Mouse (Mus musculus): ENCODE data around the gene Mfap5. TPM values are rescaled to one million over a fixed set of nuclear protein-coding genes. Genes with fewer than 3 reads are reported as not detected.
"Not testable (repeated sequence)": the region's sequence is repeated elsewhere in the genome, so short reads cannot be mapped to it uniquely, and the experiment has no call there.

Mfap5 gene
- total RNA-seq (2015; ENCODE audit: low replicate concordance): not detected in 2 replicates
- not detected in 2 replicates for total RNA-seq (2017; ENCODE audit: low replicate concordance)

DNA sequence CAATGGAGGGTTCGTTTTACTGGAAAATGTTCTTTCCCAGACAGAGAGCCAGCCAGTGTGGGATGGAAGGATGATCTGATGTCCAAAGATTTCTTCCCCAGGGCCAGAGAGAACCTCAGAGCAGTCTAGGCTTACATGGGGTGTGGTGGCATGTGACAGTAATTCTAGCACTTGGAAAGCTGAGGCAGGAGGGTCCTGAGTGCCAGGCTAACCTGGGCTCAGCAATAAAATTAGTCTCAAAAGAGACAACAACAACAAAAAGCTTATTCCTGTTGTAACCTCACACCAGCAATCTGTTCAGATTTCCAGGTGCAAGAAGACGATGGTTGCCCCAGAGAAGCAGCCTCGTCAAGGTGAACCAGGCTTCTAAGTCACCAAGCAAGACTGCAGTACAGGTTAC, at the start of gene Mfap5:
Gene Mfap5, plus strand, starts transcription at position 301 of the 400 bp plus-strand sequence.
- ATAC-seq (replicated peaks; ENCODE audit: low FRiP score, poor library complexity, severe bottlenecking): no peak

DNA sequence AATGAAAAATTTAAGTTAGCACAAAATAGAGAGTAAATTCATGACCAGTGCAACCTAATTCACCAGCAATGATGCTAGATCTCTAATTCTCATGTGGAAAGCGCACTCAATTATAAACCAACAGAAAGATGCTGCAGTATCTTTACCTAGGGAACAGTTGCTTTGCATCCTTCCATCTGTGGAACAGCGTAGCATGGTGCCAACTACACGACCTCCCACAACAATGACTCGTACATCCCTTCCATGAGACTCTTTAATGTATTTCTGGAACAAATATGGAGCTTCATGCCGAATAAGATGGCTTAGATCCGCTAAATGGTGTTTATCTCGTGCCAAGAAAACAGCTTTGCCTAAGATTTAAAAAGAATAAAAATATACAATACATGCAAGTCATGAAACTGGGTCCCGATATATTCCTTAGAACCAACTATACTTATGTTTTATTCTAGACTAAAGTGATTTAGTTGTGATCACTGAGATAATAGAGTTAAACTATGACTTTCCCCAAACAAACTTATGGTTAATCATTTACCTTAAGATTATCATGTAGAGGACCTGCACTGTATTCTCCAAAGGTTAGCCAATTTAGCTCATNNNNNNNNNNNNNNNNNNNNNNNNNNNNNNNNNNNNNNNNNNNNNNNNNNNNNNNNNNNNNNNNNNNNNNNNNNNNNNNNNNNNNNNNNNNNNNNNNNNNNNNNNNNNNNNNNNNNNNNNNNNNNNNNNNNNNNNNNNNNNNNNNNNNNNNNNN, 46.5 kb upstream of the Mfap5 start:
- no peak for ATAC-seq (replicated peaks; ENCODE audit: low FRiP score, poor library complexity, severe bottlenecking)

DNA sequence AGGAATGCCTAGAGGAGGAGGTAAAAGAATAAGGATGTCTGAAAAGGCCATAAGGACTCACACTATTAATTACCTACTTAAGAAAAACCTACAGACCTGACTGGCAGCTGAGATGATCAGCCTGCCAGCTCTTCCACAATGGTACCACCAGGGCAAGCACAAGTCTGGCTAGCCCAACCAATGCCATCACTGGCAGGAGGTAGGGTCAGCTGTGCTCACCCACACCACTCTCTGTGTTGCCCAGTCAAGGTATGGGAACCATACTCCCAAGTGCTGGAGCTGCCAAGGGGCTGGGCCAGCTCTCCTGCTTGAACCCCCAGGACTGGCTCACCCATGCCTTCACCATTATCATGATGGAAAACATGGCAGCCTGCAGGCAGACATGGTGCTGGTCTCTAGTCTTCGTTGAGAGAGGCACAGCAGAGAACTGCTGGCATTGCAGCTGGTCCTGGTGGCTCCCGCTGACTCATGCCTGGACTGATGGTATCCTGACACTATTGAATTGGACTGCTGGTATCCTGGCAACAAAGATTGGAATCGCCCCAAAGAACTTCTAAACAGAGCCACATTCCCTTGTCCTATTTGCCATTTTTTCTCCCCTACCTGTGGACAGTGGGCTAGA, 39.4 kb upstream of the Mfap5 start:
- no peak for ATAC-seq (replicated peaks; ENCODE audit: low FRiP score, poor library complexity, severe bottlenecking)

DNA sequence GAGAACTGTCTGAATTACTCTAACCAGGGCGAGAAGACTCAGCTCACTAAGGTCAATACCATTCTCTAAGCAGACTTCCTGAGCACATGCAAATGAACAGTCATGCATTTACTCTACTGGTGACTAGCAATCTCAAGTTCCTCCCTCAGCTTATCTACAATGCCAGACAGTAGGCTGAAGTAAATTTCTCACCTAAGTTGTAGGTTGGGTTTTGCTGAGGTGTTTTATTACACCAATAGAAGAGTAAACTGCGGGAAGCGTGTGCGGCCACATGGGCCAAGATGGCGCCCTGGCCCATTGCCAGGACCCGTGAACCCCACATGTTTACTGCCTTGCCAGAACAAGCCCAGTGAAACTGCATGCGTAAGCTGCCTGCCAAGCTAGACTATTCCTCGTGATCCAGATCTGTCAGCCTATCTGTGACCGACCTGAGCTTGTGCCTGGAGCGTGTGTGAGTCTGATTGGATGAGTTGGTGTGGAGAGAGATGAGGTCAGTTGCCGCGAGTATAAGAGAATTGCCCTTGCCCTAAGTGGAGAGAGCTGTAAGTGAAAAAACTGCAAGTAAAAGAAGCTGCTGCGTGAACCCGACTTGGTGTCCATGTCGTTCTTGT, 36.5 kb upstream of the Mfap5 start:
- no peak for ATAC-seq (replicated peaks; ENCODE audit: low FRiP score, poor library complexity, severe bottlenecking)

DNA sequence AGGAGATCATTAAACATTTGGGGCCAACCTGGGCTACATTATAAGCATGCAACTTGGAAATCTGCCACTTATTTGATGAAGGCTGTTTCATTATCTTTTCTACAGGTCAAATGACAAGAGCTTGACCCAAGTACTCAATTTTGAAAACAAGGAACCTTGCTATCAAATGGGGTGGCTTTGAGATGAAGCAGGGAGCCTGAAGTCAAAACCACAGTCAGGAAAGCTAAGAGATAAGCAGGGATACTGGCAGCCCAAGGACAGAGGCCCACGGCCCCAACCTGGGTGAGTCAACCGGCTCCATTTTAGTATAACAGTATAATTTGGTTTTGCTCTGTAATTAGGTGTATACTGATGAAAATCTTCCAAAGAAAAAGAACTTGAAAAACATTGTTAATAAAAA, 35.4 kb upstream of the Mfap5 start:
- ATAC-seq (replicated peaks; ENCODE audit: low FRiP score, poor library complexity, severe bottlenecking): no peak

DNA sequence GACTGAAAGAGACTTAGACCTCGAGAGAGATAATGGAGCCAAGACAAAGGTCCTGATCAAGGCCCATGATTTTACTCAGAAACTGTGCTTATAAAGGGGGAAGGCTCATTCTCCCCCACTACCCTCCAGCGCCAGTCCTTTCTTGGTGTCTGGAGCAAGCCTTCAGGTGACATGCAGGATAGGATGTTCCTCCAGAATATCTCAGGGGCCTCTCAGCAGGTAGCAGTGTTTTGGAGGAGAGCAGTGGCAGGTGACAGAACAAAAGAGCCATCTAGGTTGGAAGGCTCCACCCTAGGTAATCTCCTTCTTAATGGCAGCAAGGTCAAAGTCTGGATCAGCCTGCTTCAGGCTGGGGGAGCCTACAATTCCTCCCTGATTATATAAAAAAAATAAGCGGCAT, 34.2 kb upstream of the Mfap5 start:
- not testable (repeated sequence) for ATAC-seq (replicated peaks; ENCODE audit: low FRiP score, poor library complexity, severe bottlenecking)

DNA sequence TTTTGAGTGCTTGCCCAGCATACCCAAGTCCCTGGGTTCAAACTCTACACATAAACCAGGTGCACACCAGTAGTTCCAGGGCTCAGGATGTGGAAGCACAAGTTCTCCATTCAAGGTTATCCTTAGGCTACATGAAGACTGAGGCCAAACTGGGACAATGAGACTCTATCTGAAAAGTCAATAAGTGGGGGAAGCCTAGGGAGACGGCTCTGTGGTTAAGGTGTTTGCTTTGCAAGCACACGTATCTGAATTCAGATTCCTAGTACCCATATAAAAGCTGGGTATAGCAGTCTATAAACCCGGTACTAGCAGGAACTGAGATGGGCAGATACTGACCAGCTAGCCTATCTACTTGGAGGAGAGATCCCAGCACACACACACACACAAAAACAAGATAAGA, 27.6 kb upstream of the Mfap5 start:
- ATAC-seq (replicated peaks; ENCODE audit: low FRiP score, poor library complexity, severe bottlenecking): no peak

DNA sequence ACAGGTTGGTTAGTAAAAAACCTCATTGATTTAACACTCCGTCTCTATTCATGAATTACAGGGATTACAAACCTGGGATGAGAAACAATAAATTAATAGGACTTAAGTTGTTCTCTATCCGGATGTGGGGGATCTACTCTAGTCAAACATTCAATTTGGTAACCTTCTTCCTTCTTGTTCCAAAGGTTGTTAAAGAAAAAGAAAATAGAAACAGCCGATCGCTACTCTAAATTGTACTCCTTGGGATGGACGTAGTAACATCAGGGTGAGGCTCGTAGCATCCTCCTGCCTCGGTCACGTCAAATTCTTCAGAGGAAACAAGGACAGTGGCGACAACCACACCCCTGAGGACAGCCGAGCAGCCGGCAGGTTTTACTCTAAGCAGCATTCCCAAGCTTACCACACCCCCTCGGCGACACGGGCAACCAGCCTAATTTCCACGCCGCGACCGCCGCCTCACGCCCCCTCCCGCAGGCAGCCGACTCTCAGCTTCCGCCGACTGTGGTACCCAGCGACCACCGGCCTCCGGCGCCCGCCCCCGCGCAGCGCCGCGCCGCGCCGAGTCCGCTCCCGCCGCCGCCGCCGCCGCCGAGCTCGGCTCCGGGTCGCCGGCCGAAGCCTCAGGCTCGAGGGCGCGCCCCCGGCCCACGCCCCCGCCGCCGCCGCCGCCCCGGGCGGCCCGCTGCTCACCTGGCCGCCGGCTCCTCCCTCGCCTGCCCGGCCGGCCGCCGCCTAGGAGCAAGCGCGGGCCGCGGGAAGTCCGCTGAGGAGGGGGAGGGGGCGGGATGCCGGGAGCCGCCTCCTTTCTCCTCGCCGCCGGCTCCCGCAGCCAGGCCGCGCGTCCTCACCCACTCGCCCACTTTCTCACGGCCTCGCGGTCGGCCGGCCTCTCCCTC, 20.0 kb upstream of the Mfap5 start:
- no peak for ATAC-seq (replicated peaks; ENCODE audit: low FRiP score, poor library complexity, severe bottlenecking)

DNA sequence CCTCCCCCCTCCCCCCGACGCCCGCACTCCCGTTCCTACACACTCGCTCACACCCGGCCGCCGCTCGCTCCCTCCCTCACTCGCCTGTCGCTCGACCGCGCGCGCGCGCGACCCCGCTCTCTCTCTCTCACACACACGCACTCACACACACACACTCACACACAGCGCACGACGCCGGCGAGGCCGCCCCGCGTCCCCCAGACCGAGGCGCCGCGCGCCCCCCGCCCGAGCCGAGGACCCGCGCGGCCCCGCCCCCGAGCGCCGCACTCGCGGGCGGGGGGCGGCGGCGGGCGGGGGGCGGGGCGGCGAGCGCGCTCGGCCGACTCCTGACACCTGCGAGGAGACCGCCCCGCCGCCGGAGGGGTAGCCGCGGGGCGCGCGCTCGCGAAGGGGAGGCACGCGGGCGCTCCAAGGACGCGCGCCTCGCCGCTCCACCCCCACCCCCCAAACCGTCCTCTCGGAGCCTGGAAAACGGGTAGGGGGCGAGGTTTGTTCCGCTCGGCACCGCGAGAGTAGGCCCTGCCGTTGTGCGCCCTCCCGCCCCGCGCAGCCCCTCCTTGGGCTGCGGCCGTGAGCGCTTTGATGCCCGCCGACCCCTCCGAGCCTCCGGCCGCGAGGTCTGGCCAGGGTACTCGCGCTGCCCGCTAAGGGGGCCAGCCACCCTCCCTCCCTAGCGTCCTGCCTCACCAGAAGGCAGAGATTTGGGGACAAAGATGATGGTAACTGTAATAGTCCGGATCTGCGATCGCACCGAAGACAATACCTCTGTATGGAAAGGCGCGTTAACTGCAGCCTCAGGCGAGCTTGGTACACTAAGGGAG, 19.1 kb upstream of the Mfap5 start:
- ATAC-seq (replicated peaks; ENCODE audit: low FRiP score, poor library complexity, severe bottlenecking): no peak

DNA sequence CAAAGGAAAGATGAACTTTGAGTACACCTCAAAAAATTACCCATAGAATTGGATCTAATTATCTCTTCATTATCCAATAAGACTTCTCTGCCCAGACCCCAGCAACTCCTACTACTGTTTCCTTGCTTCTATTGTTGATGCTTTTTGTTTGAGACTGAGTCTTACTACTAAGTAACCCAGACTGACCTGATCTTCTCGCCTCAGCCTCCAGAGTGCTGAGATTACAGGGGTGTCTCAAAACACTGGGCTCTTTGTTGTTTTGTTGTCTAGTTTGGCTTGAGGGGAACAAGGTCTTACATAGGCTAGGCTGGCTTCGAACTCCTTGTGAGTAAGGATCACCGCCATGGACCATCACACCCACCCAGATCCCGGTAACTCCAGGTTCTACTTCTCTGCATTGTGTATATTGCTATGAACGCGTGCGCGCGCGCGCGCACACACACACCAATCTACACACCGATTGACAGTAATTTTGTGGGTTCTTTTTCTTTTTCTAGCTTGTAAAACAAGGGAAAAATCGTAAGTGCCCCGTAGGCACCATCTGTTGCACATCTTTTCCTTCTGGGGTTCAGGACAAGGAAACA, 14.6 kb upstream of the Mfap5 start:
- no peak for ATAC-seq (replicated peaks; ENCODE audit: low FRiP score, poor library complexity, severe bottlenecking)

DNA sequence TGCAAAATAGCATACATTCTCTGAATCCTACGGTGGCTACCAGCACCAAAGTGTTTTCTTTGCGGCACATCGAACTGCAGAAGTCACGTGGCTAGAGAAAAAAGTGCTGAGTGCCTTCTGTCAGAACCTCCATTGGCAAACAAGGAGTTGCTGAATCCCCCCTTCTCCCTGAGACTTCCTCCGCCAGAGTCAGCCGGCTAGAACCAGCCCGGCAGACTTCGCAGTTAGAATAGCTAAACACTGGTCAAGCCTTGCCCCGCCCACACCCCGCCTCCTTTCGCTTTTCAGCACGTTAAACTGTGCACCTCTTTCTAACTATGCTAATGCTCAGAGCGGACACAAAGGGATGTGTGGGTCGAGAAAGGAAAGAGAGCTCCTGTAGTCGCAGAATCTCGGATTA, 14.1 kb upstream of the Mfap5 start:
- ATAC-seq (replicated peaks; ENCODE audit: low FRiP score, poor library complexity, severe bottlenecking): no peak

DNA sequence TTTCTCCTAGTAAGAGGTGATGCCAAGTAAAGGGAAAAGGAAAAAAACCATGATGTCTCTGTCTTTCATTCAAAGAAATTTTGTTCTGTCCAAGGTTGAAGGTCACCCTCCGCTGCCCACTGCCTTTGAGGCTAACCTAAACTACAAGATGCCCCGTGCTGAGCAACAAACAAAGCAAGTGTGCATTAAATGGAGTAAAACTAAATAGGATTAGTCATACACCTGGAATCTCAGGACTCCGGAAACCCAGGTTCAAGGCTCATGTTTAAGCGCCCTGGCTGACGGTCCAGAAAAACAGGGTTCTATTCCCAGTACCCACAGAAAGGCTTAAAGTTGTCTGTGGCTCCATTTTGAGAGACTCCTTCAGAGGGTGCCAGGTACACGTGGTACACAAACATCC, 13.2 kb upstream of the Mfap5 start:
- ATAC-seq (replicated peaks; ENCODE audit: low FRiP score, poor library complexity, severe bottlenecking): no peak

DNA sequence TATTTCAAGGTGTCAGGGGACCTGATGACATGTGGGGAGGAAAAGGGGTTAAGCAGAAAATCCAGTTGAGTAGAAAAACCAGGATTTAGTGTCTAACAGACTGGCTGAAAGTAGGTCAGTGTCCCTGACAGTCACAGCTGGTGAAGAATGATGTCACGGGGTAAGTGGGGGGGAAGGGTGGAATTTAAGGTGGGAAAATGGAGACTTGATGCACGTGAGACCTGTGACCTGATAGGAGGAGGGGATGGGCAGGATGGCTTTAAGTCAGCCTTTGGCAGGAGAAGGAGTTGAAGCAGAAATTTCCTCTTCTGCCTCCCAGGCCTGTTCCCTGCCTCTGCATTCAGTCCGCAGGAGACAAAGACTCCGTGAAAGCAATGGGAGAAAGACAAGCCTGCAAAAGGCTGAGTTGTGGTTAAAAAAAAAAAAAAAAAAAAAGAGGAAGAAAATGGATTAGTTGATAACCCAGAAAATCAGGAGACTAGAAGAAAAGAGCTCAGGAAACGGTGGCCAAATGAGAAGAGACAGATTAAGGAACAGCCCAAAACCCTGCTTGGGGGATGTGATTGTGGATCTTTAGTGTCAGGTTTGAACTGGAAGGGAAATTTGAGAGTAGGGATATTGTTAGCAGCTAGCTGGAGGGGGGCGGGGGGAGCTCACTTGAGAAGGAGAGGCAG, 11.7 kb upstream of the Mfap5 start:
- ATAC-seq (replicated peaks; ENCODE audit: low FRiP score, poor library complexity, severe bottlenecking): no peak

DNA sequence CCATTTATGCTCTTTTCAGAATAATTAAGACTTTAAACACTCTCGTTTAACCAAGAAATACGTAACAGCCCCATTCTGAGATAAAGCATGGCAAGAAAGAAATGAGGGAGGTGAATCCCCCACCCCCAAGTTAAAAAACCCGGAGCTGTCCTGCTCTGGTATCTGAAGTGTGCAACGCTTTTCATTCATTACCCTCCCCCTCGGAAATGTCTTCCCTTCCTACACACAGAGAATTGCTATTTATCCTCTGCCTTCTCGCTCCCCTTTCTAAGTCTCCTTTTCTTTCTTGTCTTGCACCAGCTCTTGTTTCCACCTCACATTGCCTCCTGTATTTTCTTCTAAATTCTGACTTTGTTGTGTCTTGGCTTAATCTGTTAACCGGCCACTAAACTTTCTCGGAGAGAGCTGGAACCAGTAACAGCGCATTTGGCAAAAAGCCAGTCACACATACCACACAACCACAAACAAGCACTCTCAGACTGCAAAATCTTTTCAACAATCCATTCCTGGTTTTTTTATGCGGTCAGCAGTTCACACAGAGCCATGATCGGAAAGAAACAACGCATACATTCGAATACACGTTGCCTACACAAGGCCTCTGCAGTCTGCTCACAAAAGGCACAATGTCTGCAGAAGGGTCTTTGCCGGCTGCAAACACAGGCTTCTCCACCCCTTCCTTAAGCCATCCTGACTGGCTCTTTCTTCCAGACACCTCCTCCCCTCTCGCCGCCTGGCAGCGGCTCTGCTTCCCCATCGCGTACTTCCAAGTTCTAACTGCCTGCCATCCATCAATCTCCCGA, 10.4 kb upstream of the Mfap5 start:
- no peak for ATAC-seq (replicated peaks; ENCODE audit: low FRiP score, poor library complexity, severe bottlenecking)

DNA sequence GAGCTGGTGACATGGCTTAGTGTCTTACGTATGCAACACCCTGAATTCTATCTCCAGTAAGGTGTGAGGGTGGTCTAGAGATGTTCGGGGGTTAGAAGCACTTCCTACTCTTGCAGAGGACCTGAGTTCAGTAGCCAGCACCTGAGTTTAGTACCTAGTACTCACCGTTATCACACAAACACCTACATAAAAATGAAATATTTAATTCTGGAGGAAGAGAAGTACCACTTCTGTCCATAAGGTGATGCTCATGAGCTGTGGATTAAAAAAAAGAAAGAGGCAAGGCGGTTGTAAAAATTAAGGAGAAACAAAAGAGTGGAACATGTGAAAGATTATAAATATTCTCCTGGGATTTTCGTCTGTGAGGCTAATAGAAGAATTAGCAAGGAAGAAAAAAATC, 9.1 kb upstream of the Mfap5 start:
- no peak for ATAC-seq (replicated peaks; ENCODE audit: low FRiP score, poor library complexity, severe bottlenecking)

DNA sequence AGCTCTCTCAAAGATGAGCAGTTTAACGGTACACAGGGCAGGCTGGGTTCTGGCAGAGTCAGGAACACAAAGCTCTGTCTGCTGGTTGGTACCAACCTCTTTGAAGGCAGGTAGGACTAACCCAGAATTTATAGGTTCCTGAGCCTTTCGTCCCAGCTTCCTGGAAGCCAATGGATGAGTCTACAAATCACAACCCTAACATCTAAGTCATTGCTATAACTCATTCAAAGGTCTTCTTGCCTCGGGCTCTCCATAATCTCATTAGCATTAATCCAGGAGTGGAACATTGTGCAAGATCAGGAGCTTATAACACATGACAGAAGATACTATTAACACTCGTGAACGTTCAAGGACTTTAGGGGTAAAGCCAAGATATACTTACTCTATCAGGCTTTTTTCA, 7.0 kb upstream of the Mfap5 start, which contains the start of gene Rimklb:
Gene Rimklb, minus strand, starts transcription at position 101 of the 400 bp plus-strand sequence.
- no peak for ATAC-seq (replicated peaks; ENCODE audit: low FRiP score, poor library complexity, severe bottlenecking)

DNA sequence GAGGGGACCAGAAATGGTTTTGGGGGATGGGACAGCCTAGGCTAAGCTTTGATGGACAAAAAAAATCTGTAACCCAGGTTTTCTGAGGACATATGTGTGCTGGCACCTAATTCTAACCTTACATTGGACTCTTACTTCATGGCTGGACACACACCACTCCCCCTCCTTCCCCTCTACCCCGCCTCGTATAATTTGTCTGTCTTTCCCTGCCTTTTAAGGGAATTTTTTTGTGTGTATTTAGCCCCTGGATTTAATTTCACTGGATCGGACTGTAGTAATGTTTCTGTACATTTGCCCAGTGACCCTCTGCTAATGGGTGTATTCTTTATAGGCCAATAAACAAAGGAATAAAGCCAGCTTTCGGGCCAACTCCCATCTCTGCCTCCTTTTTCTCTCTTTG, 604 bp upstream of the Mfap5 start:
- no peak for ATAC-seq (replicated peaks; ENCODE audit: low FRiP score, poor library complexity, severe bottlenecking)

DNA sequence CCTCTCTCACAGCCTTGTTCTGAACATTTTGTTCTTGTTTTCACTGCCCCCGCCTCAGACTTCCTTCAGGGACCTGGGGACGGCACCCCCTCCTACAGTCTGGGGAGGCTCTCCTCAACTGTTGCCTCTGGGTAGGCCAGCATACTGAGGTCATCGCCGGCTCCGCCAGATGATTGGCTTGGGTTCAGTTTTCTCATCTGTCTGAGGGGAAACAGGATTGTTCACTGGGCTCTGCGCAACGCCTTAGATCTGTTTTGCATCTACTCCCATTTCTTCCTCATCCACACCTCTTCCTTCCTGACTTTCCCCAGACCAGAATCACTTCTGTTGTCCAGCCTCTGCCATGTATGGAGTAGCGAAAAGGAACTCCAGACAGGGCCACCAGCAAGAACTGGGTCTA, 2.8 kb downstream of the Mfap5 start:
- ATAC-seq (replicated peaks; ENCODE audit: low FRiP score, poor library complexity, severe bottlenecking): no peak
